Mouse (Mus musculus): ENCODE results near the gene Hmgxb4.

The Hmgxb4 gene

GRCm38 (mm10) chr8:75023660-75024316 is 30.6 kb downstream of the Hmgxb4 start:
- DNase-seq, result no peak

GRCm38 (mm10) chr8:75025809-75026208 is 32.7 kb downstream of the Hmgxb4 start:
- DNase-seq, result no peak

- DNase-seq, result no peak
Measured at GRCm38 (mm10) chr8:75030453-75031024, 37.4 kb downstream of the Hmgxb4 start.

- DNase-seq, result no peak
Measured at GRCm38 (mm10) chr8:75032961-75033360, 39.8 kb downstream of the Hmgxb4 start.

- peak; percentile 98 for DNase-seq
Measured at GRCm38 (mm10) chr8:75033511-75034243, 40.5 kb downstream of the Hmgxb4 start, which contains the start of gene Tom1. Gene Tom1, plus strand, starts transcription at chr8:75033705.

GRCm38 (mm10) chr8:75034285-75034684 is 41.1 kb downstream of the Hmgxb4 start:
- DNase-seq, result no peak

GRCm38 (mm10) chr8:75035640-75036039 is 42.5 kb downstream of the Hmgxb4 start:
- peak; percentile 24 for DNase-seq

- DNase-seq, result no peak
Measured at GRCm38 (mm10) chr8:75038497-75038896, 45.3 kb downstream of the Hmgxb4 start.

- no peak for DNase-seq
Measured at GRCm38 (mm10) chr8:75039754-75040153, 46.6 kb downstream of the Hmgxb4 start.

- peak; percentile 64 for DNase-seq
Measured at GRCm38 (mm10) chr8:75042171-75042570, 49.0 kb downstream of the Hmgxb4 start.

GRCm38 (mm10) chr8:75042974-75043373 is 49.8 kb downstream of the Hmgxb4 start:
- DNase-seq, result no peak

- peak; percentile 65 for DNase-seq
Measured at GRCm38 (mm10) chr8:75046303-75046702, 53.1 kb downstream of the Hmgxb4 start.

GRCm38 (mm10) chr8:75047784-75048183 is 54.6 kb downstream of the Hmgxb4 start:
- DNase-seq, result no peak

GRCm38 (mm10) chr8:75053342-75053741 is 60.2 kb downstream of the Hmgxb4 start:
- DNase-seq, result no peak

GRCm38 (mm10) chr8:75055673-75056072 is 62.5 kb downstream of the Hmgxb4 start:
- DNase-seq, result no peak

- no peak for DNase-seq
Measured at GRCm38 (mm10) chr8:75060022-75060421, 66.9 kb downstream of the Hmgxb4 start.

- DNase-seq, result no peak
Measured at GRCm38 (mm10) chr8:75060815-75061214, 67.7 kb downstream of the Hmgxb4 start.

- no peak for DNase-seq
Measured at GRCm38 (mm10) chr8:75063290-75063689, 70.1 kb downstream of the Hmgxb4 start.

GRCm38 (mm10) chr8:75064790-75065189 is 71.6 kb downstream of the Hmgxb4 start:
- DNase-seq, result no peak

GRCm38 (mm10) chr8:75067287-75067686 is 74.1 kb downstream of the Hmgxb4 start:
- DNase-seq, result no peak

GRCm38 (mm10) chr8:75070297-75070696 is 77.1 kb downstream of the Hmgxb4 start:
- no peak for DNase-seq

- DNase-seq, result peak; percentile 75
Measured at GRCm38 (mm10) chr8:75071627-75072346, 78.6 kb downstream of the Hmgxb4 start.

GRCm38 (mm10) chr8:75074876-75075275 is 81.7 kb downstream of the Hmgxb4 start:
- no peak for DNase-seq

Measured in cerebellum, adult 11-12 months (tissue).